Mouse (Mus musculus): Measurements from ENCODE around the gene Adam21. TPM values are rescaled to one million over a fixed set of nuclear protein-coding genes. Genes with fewer than 3 reads are reported as not detected.
"Not testable (repeated sequence)": the region's sequence is repeated elsewhere in the genome, so short reads cannot be mapped to it uniquely, and the experiment has no call there.

Gene Adam21
- total RNA-seq, 2 experiments from 2014 or later, result not detected

DNA sequence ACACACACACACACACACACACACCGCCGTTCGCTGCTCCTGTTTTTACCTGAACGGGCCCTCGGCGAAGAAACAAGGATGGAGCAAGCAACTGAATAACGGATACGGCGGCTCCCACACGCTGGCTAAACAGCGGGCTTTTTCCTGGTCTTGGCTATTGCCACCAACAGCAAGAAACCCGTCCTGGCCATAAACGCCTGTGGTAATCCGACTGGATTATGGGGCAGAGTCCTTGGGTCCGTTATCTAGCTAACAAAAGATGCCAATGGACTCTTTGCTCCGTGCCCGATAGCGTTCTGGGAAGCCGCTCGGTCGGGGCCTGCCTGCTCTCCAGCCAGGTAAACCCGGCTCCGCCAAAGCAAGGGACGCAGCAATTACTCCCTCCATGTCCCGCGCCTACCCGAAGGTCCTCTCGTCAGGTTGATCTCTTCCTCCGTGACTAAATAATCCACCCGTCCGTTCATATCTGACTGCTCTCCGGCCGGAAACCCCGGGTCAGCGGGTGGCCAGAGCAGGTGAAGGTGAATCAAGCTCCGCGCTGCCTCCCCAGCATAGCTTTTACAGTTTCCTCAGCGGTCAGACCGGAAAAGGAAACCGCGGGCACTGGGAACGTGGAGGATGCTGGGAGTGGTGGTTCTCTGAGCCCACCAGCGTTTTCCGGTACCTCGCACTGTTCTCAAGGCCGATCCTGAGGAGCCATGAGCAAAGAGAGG is 35.8 kb downstream of the Adam21 start, which contains the start of the genes Gm20498 and Synj2bp:
Gene Gm20498, minus strand, starts transcription at position 590 of the 713 bp plus-strand sequence.
Gene Synj2bp, minus strand, starts transcription at position 596 of the 713 bp plus-strand sequence.
- Histone ChIP-seq H3K27ac (peak within 1 kb of the TSS; percentile 88), H3K4me3 (peak within 1 kb of the TSS; percentile 90)
- no peak for TF ChIP-seq CTCF (IDR thresholded peaks at IDR 0.05)
- intact Hi-C loops (cut with DNase I), result no loop called here
- DNase-seq, result peak; percentile 85

DNA sequence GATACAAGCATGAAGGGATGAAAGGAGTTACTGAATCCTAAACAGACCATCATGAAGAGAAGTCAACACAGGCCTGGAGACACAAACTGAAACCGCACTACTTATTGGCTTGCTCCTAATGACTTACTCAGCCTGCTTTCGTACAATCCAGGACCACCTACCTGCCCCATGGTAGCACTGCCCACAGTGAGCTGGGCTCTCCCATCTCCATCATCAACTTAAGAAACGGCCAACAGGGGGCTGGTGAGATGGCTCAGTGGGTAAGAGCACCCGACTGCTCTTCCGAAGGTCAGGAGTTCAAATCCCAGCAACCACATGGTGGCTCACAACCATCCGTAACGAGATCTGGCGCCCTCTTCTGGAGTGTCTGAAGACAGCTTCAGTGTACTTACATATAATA is 37.7 kb downstream of the Adam21 start:
- H3K27ac ChIP-seq; DNase-seq; intact Hi-C loops (cut with DNase I); H3K4me3 ChIP-seq: not testable (repeated sequence)

Other genes with a start within 250 kb of the Adam21 start
- gene Slc8a3, start 235.3 kb downstream of the Adam21 start, total RNA-seq (2021), result 10 to 100 TPM; 23.6 to 26.1 TPM
- gene Gm4787, start 189.0 kb downstream of the Adam21 start, total RNA-seq (2021), result 1 to 10 TPM in 1 of 2 experiments, under 1 TPM in 1; 0.95 to 1.1 TPM
- gene Adam4, start 146.5 kb downstream of the Adam21 start, total RNA-seq (2021), result 1 to 10 TPM; 1.0 to 1.6 TPM
- 10 to 100 TPM; 78.1 to 89.0 TPM for gene Cox16, start 83.3 kb downstream of the Adam21 start, total RNA-seq (2021)
- 10 to 100 TPM; 38.2 to 45.9 TPM for gene Gm20498, start 35.6 kb downstream of the Adam21 start, total RNA-seq (2021)
- gene Synj2bp, start 35.6 kb downstream of the Adam21 start, total RNA-seq (2021), result 10 to 100 TPM; 36.2 to 43.6 TPM
- gene Med6, start 26.5 kb upstream of the Adam21 start, total RNA-seq (2021), result 10 to 100 TPM; 11.9 to 13.2 TPM
- gene Ttc9, start 62.8 kb upstream of the Adam21 start, total RNA-seq (2021), result 1 to 10 TPM; 5.1 to 9.5 TPM
- under 1 TPM; 0.08 to 0.10 TPM for gene Map3k9, start 212.7 kb upstream of the Adam21 start, total RNA-seq (2021)